Mouse (Mus musculus) kidney, postnatal 14 days (tissue): ENCODE data around the gene Sfn.
"Not testable (repeated sequence)": the region's sequence is repeated elsewhere in the genome, so short reads cannot be mapped to it uniquely, and the experiment has no call there.

Source experiments
- DNase-seq: peaks from one replicate; pipeline ENCODE4 v3.0.0; 2022; ENCODE audit warnings: mixed read lengths

The Sfn gene

GRCm38 (mm10) chr4:133601721-133602218 is at the start of gene Sfn:
Gene Sfn, minus strand, starts transcription at chr4:133602168.
- DNase-seq = peak; percentile 79

- DNase-seq = peak; percentile 21
These were observed 49.5 kb upstream of the Sfn start for GRCm38 (mm10) chr4:133651445-133651844.

GRCm38 (mm10) chr4:133649989-133650699 is 48.2 kb upstream of the Sfn start, which contains the start of gene Zdhhc18:
Gene Zdhhc18, minus strand, starts transcription at chr4:133650154.
- peak; percentile 89 for DNase-seq

GRCm38 (mm10) chr4:133649464-133649863 is 47.5 kb upstream of the Sfn start:
- not testable (repeated sequence) for DNase-seq

- DNase-seq = no peak
These were observed 43.7 kb upstream of the Sfn start for GRCm38 (mm10) chr4:133645680-133646079.

- DNase-seq = no peak
These were observed 43.2 kb upstream of the Sfn start for GRCm38 (mm10) chr4:133645195-133645594.

GRCm38 (mm10) chr4:133634043-133634410 is 32.1 kb upstream of the Sfn start:
- no peak for DNase-seq

- peak; percentile 93 for DNase-seq
These were observed 31.5 kb upstream of the Sfn start for GRCm38 (mm10) chr4:133633332-133634042.

GRCm38 (mm10) chr4:133632483-133633327 is 30.7 kb upstream of the Sfn start:
- DNase-seq = no peak

- DNase-seq = peak; percentile 37
These were observed 29.9 kb upstream of the Sfn start for GRCm38 (mm10) chr4:133631769-133632411.

GRCm38 (mm10) chr4:133631071-133631768 is 29.3 kb upstream of the Sfn start:
- DNase-seq = peak; percentile 38

- DNase-seq = no peak
These were observed 28.5 kb upstream of the Sfn start for GRCm38 (mm10) chr4:133630326-133630920.

GRCm38 (mm10) chr4:133629191-133629590 is 27.2 kb upstream of the Sfn start:
- no peak for DNase-seq

- DNase-seq = no peak
These were observed 26.5 kb upstream of the Sfn start for GRCm38 (mm10) chr4:133628517-133628916.

- no peak for DNase-seq
These were observed 25.1 kb upstream of the Sfn start for GRCm38 (mm10) chr4:133627039-133627438.

- DNase-seq = no peak
These were observed 24.7 kb upstream of the Sfn start for GRCm38 (mm10) chr4:133626621-133627020.

GRCm38 (mm10) chr4:133626221-133626620 is 24.3 kb upstream of the Sfn start:
- DNase-seq = no peak

- DNase-seq = peak; percentile 85
These were observed 23.7 kb upstream of the Sfn start for GRCm38 (mm10) chr4:133625621-133626071.

GRCm38 (mm10) chr4:133624830-133625229 is 22.9 kb upstream of the Sfn start:
- DNase-seq = no peak

- no peak for DNase-seq
These were observed 20.3 kb upstream of the Sfn start for GRCm38 (mm10) chr4:133622161-133622695.

- no peak for DNase-seq
These were observed 18.7 kb upstream of the Sfn start for GRCm38 (mm10) chr4:133620668-133621067.
